Comparison of ENCODE assay signal across 28 mouse cellular contexts in genomic region chr1:186804451-186804850, GRCm38 (mm10).
"Had no signal": no experiment of that assay in that cellular context is flagged by ENCODE, and none has a peak within 500 bp of the region (broad histone marks: within the 10 kb centered on the region; RNA-seq: fewer than 3 reads in every experiment).

No protein-coding gene starts in this region.

- H3K27ac ChIP-seq: embryonic facial prominence, embryonic 10.5 days; embryonic facial prominence, embryonic 12.5 days; embryonic facial prominence, embryonic 13.5 days; embryonic facial prominence, embryonic 15.5 days; forebrain, embryonic 10.5 days; forebrain, embryonic 12.5 days; forebrain, embryonic 13.5 days; forebrain, embryonic 15.5 days; gastrocnemius, adult 2 months had no signal

- H3K27me3 ChIP-seq: embryonic facial prominence, embryonic 12.5 days; embryonic facial prominence, embryonic 15.5 days; forebrain, embryonic 13.5 days; forebrain, embryonic 15.5 days had no signal

- H3K9me3 ChIP-seq: embryonic facial prominence, embryonic 10.5 days; embryonic facial prominence, embryonic 12.5 days; embryonic facial prominence, embryonic 13.5 days; embryonic facial prominence, embryonic 15.5 days; forebrain, embryonic 10.5 days; forebrain, embryonic 12.5 days; forebrain, embryonic 13.5 days; forebrain, embryonic 15.5 days had no signal

- DNase-seq: cerebellum, adult 2 months; cerebellum, adult 8-10 months; cerebellum, adult 9-10 months; cerebellum, adult 9-11 months; cerebellum, postnatal 10 days; cerebellum, postnatal 14 days; cerebellum, postnatal 25 days; cerebellum, postnatal 36 days; embryo, embryonic 11 days; forebrain, postnatal 0 days; gastrocnemius, adult 2 months; gastrocnemius, postnatal 10 days; gastrocnemius, postnatal 14 days; gastrocnemius, postnatal 25 days; gastrocnemius, postnatal 36 days; heart, adult 11 months; heart, adult 18-20 months had no signal

- H3K4me1 ChIP-seq: embryonic facial prominence, embryonic 12.5 days; embryonic facial prominence, embryonic 13.5 days; embryonic facial prominence, embryonic 15.5 days had no signal

- H3K9ac ChIP-seq: embryonic facial prominence, embryonic 12.5 days; embryonic facial prominence, embryonic 13.5 days; embryonic facial prominence, embryonic 15.5 days; forebrain, embryonic 12.5 days; forebrain, embryonic 13.5 days; forebrain, embryonic 15.5 days; forebrain, postnatal 0 days had no signal

- H3K36me3 ChIP-seq: embryonic facial prominence, embryonic 10.5 days; embryonic facial prominence, embryonic 12.5 days; embryonic facial prominence, embryonic 13.5 days; embryonic facial prominence, embryonic 15.5 days; forebrain, embryonic 10.5 days; forebrain, embryonic 12.5 days; forebrain, embryonic 15.5 days had no signal

- H3K4me2 ChIP-seq: embryonic facial prominence, embryonic 12.5 days; embryonic facial prominence, embryonic 13.5 days; embryonic facial prominence, embryonic 15.5 days; forebrain, embryonic 12.5 days; forebrain, embryonic 13.5 days; forebrain, embryonic 15.5 days had no signal

- ATAC-seq: forebrain, embryonic 13.5 days; forebrain, embryonic 14.5 days; forebrain, embryonic 15.5 days; forebrain, embryonic 16.5 days; forebrain, postnatal 0 days had no signal

- H3K4me3 ChIP-seq: embryonic facial prominence, embryonic 10.5 days; embryonic facial prominence, embryonic 12.5 days; embryonic facial prominence, embryonic 13.5 days; embryonic facial prominence, embryonic 15.5 days; erythroblast, embryonic 14.5 days; forebrain, embryonic 10.5 days; forebrain, embryonic 12.5 days; forebrain, embryonic 13.5 days; forebrain, embryonic 15.5 days; gastrocnemius, adult 2 months had no signal
